Mouse (Mus musculus): ENCODE data around the gene Egfr.

GRCm38 (mm10) chr11:16802668-16803067 is 50.7 kb downstream of the Egfr start:
- no peak for TF ChIP-seq POLR2A (IDR thresholded peaks at IDR 0.05; ENCODE audit: low read depth, low read length)
- no peak for TF ChIP-seq CTCF (IDR thresholded peaks at IDR 0.05; ENCODE audit: extremely low read depth, insufficient read length, insufficient replicate concordance, low read depth, low read length)

All from small intestine, adult 2 months (tissue).